Mouse (Mus musculus) right cerebral cortex, adult 18-20 months (tissue): ENCODE results near the gene Ttbk2.
A peak's percentile ranks its signal among the peaks of the same experiment; 100 is the strongest.

Experiments
- DNase-seq: peaks from one replicate; pipeline ENCODE4 v3.0.0; 2022; ENCODE audit warnings: mixed read lengths

Ttbk2 gene

DNA sequence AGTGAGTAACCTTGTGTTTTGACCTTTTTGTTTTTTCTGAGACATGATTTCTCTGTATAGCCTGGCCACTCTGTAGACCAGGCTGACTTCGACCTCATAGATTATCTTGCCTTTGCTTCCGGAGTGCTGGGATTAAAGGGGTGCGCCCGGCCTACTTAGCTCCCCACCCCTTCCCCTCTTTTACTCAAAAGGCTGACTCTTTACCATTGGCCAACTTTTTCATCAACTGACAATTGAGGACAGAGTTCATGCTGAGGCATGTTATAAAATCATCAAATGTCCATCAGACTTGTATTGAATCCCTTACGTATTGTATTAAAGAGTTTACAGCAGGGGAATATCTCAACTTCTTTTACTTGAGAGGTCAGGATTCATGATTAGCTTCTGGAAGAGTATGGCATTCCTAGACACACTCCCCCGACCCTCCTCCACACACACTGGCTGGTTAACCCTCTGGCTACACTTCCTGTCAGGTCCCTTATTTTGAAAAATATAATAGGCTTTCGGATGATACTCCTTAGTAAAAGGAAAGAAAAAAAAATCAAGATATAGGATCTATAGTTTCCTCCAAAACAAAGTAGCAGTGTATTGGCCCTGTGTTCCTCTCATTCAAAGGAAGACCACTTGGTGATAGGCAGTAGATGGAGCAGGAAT, 118.4 kb downstream of the Ttbk2 start:
- DNase-seq, result no peak

- peak; percentile 93 for DNase-seq
These were observed 119.1 kb downstream of the Ttbk2 start for GRCm38 (mm10) chr2:120731167-120731862.

- DNase-seq, result no peak
These were observed 119.7 kb downstream of the Ttbk2 start for GRCm38 (mm10) chr2:120730639-120731166.

GRCm38 (mm10) chr2:120729775-120730585, 120.4 kb downstream of the Ttbk2 start:
- no peak for DNase-seq

DNA sequence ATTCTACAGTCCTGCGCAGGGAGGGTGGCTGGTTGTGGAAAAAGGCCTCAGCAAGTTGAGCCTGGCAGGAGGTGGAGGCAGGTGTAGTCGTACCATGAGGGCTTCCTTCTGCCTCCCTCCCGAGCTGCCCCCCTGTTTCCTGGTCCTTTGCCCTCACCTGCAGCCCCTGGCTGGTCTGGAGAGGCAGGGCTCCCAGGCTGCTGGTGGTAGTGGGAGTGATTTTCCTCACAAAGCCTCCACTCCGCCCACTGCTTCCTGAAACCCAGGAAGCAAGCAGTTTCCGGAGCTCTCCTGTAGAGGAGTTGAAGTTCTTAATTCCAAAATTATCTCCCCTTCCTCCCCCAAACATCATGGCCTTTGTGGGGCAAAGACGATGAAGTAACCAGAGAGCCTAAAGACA, 126.2 kb downstream of the Ttbk2 start:
- no peak for DNase-seq

GRCm38 (mm10) chr2:120723621-120724020, 126.8 kb downstream of the Ttbk2 start:
- DNase-seq, result no peak

- DNase-seq, result no peak
These were observed 127.9 kb downstream of the Ttbk2 start for GRCm38 (mm10) chr2:120722491-120722890.

DNA sequence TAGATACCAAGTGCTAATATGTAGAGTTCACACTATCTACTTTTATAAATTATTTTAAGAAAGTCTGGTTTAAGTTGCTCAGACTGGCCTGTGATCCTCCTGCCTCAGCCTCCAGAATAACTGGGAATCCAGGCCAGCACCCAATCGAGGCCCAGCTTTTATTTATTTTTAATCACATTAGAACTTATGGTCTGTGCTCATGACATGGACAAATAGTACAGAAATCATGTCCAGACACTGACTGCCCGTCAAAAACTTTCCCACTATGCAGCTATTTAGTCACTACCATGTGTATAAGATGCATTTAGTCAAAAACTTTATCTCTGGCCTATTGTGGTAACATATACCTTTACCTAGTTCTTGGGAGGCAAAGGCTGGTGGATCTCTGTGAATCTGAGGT, 128.5 kb downstream of the Ttbk2 start:
- DNase-seq, result no peak

DNA sequence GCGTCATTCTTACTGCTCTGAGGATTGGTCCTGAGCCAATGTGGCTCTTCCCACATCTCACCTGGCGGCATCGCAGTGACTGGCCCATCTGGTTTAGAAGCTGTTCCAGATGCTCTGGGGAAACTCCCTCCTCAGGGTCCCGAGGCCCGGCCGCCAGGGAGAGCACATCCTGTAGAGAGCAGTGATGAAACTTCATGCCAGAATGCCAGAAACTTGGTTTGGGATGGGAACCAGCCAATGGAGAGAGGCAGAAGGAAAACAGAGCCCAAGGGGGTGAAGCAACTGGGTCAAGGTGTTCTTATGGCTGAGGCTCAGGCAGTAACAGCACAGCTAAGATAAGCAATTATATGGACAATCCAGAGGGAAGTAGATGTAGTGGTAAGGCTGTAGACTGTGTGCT, 129.6 kb downstream of the Ttbk2 start:
- DNase-seq, result no peak

GRCm38 (mm10) chr2:120718496-120718895, 131.9 kb downstream of the Ttbk2 start:
- DNase-seq, result no peak

- DNase-seq, result no peak
These were observed 137.0 kb downstream of the Ttbk2 start for GRCm38 (mm10) chr2:120713441-120713840.

DNA sequence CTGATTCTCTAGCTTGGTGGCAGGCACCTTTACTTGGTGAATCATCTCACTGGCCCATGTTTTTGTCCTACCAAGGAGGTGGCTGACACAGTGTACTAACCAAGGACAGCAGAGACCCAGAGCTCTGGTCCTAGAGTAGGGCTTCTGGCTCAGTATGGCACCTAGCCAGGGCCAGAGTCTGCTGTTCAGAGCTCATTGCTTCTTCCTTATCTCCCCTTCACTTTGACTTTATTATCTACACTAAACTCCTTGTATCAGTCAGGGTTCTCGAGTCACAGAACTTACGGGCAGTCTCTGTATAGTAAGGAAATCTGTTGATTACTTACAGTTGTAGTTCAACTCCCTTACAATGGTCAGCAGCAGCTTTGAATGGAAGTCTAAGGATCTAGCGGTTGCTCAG, 139.5 kb downstream of the Ttbk2 start:
- no peak for DNase-seq

DNA sequence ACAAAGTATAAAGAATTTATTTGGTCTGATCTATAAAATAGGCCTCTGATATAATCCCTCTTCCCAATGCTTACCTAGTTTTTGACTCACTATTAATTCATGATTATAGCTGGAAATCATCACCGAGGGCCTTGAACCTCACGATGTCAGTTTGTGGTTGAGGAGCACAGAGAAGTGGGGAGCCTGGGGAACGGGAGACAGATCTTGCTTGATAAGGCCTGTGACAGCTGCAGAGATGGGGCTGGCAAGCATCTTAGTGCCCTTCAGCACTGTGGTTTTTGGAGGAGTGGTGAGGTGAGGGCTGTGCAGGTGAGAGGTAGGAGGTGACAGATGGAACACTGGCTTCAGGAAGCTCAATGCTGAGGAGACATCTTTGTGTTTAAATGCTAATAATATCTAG, 140.2 kb downstream of the Ttbk2 start:
- no peak for DNase-seq

DNA sequence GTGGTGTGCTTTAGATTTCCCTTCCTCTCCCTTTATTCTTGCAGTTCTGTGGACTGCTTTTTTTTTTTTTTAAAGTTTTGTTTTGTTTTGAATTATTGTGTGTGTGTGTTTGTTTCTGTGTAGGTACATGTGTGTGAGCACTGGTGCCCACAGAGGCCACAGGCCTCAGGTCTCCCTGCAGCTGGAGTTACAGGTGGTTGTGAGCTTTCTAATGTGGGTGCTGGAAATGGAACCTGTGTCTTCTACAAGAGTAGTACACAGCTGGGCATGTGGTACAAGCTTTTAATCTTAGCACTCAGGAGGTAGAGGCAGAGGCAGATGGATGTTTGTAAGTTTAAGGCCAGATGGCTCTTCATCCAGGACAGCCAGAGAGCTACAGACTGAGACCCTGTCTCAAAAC, 143.4 kb downstream of the Ttbk2 start:
- no peak for DNase-seq

DNA sequence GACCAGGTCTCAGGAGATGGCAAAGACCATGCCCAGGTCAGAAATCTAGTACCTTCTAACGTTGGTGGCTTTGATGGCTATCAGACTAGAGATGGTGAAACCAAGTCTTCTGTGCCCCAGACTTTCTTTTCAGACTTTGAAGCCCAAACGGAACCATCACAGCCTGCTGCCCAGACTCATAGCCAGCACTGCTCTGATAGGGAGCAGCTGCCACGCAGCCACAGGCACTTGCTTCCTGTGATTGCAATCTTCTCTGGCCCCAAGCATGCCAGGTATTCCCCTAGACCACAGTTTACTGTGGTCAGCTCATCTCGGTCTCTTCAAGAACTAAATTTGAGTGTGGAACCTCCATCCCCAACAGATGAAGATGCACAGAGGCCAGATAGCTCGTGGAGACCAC, 147.7 kb downstream of the Ttbk2 start:
- no peak for DNase-seq

DNA sequence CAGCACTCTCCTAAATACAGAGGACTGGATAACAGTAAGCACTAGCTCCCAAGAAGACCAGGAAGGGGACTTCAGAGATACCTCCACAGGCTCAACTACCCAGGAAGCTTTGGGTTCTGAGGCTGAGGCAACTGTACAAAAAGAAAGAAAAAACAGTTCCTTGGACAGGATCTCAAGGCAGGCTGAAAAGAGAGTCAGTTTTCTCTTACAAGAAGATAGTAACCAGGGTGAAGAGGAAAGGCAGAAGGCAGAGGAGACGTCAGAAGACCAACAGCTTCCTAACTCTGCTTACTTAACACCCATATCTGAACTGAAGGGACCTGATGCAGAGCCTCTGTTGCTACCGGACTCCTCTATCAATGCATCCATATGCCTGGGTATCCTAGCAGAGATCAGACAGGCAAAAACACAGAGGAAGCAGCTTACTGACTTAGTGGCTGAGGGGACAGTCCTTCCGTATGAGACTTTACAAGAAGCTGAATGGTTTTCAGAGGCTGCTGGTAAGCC, 150.0 kb downstream of the Ttbk2 start:
- no peak for DNase-seq

DNA sequence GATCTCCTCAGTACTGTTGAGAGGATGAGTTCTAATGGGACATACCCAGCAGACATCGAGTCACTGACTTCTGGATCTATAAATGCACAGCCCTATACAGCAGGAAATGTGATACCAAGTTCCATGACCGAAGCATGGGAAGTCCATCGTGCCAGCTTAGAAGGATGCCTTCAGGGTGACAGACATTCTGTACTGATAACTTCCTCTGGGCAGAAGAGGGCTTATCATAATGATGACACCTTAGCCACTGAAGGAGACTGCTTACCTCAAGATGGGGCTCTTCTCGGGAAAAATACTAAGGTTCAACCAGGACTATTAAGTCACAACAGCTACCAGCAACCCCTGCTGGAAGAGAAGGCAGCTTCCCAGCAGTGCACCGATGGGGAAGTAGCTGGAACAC, 152.6 kb downstream of the Ttbk2 start:
- DNase-seq, result no peak
